Mouse (Mus musculus) MEL-GATA-1-ER (cell line): ENCODE results near the gene Mmp19.
"Not testable (repeated sequence)": the region's sequence is repeated elsewhere in the genome, so short reads cannot be mapped to it uniquely, and the experiment has no call there.

Experiments used
- DNase-seq: peaks from one replicate; pipeline ENCODE4 v3.0.0-alpha.2; 2012; ENCODE audit warnings: low read depth; ENCODE audit errors: extremely low read depth

Mmp19 gene

DNA sequence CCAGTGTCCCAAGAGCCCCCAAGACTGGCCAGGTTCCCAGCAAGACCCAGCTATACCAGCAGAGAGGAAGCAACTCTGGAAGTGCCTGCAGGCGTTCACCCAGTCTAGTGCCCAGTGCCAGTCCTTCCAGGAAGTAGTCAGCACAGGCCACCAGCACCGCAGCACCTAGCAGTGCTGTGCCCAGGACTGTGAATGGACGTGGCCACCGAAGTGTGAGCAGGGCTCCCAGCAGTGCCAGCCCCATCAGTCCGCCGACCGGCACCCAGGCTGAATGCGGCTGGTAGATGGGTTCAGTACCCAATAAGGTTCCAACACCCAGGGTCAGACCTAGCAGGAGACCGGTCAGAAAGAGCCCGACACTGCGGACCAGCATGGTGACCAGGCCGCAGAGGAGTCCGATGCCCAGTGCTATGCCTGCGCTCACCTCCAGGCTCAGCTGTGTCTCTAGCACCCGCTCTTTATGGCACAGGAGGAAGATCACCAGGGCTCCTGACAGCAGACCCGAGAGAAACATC lies 11.3 kb downstream of the Mmp19 start:
- no peak for DNase-seq

DNA sequence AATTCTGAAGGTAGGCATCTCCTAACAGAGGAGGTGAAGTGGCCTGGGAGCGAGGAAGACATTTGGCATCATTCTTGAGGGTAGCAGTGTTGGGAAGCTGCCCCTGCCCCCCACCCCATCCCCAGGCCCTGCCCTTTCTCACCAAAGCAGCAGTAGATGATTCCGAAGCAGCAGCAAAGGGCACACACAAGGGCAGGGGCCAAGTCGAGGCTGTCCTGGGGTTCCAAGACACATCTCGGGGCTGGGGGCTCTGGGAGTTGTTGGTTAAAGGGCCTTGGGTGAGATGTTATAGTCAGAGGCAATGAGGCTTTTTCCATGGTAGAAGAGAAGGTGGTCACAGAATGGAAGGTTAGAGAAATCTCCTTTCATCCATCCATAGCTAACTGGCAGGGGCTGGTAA lies 12.2 kb downstream of the Mmp19 start:
- DNase-seq: no peak

DNA sequence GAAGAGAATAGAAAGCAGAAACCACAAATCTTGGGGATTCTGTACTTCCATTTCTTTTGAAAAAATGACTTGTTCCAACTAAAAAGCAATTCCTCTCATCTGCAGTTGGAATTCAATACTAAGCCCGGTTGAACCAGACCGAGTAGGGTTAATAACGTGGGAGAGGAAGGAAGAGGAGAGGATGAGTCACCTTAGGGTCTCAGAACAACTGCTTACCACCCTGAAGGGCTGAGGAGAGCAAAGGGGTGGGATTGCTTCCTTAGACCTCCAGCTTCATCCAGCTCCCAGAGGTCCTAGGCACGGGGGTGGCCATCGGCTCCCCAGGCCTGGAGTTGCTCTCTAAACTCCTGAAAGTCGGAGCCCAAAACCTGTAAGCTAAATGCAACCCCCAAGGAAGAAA lies 12.7 kb downstream of the Mmp19 start:
- no peak for DNase-seq

DNA sequence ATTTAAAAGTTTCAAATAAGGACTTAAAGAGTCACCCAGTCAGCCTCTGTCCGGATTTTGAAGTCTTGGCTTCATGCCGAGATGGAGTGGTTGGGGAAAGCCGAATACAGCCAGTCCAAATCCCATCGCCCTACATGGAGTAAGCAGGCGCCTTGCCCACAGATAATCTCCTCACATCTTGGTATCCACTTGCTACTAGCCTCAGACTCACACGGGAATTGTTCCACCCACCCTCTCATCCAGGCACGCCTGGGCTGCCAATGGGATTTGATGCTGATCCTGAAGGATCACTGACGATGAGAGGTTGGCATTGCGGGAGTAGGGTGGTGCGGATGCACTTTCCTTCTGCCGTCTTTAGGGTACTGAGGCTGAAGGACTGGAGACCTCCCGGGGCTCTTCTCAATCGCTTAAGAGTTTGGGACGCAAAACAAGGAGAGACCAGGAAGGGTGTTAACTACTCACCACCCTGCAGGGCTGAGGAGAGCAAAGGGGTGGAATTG lies 13.1 kb downstream of the Mmp19 start, which contains the start of gene Dnajc14:
TSS of gene Dnajc14 (plus strand) at position 292 of the 500 bp plus-strand sequence.
- DNase-seq: peak; percentile 26

DNA sequence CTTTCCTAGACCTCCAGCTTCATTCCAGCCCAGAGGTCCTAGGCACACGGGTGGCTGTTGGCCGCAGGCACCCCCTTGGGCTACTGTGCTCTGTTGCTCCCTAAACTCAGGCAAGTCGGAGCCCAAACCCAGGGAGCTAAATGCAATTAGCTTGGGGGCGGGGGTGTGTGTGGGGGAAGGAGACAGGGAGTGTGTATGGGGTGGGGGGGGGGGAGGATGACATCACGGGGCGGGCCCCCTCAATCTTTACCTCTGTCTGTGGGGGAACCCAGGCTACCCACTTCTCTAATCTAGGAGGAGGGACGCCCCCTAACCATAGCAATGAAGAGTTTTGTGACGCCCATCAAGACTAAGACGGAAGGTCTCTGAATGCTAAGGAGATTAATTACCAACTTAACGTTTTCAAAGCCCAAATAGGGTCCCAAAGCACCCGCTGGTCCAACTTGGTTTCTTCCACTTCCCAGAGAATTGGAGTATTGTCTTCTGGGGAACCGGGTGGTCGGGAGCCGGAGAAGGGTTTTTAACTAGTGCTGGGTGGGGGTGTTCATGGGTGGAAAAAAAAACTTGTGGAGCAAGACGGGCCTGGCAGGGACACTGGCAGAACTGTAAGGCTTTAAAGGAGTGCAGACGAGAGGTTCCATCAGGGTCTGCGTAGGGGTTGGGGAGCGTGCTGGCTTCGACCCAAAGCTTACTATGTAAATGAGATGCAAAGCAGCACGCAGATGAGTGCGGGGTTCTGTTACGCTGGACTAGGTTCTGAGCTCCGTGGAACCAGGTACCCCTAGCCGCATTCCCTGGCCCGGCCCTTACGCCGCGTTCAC lies 13.8 kb downstream of the Mmp19 start, which contains the start of gene Tmem198b:
TSS of gene Tmem198b (minus strand) at position 100 of the 821 bp plus-strand sequence.
- peak; percentile 66 for DNase-seq

- peak; percentile 89 for DNase-seq
Observed at GRCm38 (mm10) chr10:128805092-128806000, 14.6 kb downstream of the Mmp19 start.

DNA sequence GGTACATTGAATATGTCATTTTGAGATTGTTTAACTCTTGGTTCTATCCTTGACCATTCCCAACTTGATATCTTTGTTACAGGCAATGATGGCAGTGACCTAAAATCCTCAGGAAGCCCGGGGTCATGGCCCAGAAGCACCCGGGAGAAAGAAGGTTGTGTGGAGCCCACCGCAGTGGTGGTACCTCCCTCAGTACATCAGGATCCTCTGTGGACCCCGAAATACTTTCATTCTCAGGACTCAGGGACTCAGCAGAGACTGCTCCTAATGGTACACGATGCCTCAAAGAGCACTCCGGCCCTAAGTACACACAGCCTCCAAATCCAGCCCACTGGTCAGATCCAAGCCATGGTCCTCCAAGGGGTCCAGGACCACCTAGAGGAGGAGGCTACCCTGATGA lies 15.4 kb downstream of the Mmp19 start:
- no peak for DNase-seq

GRCm38 (mm10) chr10:128807018-128807417 lies 16.3 kb downstream of the Mmp19 start:
- DNase-seq: no peak

GRCm38 (mm10) chr10:128817033-128817432 lies 26.3 kb downstream of the Mmp19 start, which contains the start of gene Sarnp:
Gene Sarnp (plus strand): TSS chr10:128817333.
- DNase-seq: no peak

GRCm38 (mm10) chr10:128820217-128820616 lies 29.5 kb downstream of the Mmp19 start:
- no peak for DNase-seq

- peak; percentile 99 for DNase-seq
Observed at GRCm38 (mm10) chr10:128821358-128822056, 30.8 kb downstream of the Mmp19 start, which contains the start of gene Ormdl2. Gene Ormdl2 (minus strand): TSS chr10:128821645.

- no peak for DNase-seq
Observed at GRCm38 (mm10) chr10:128822135-128822534, 31.4 kb downstream of the Mmp19 start.

DNA sequence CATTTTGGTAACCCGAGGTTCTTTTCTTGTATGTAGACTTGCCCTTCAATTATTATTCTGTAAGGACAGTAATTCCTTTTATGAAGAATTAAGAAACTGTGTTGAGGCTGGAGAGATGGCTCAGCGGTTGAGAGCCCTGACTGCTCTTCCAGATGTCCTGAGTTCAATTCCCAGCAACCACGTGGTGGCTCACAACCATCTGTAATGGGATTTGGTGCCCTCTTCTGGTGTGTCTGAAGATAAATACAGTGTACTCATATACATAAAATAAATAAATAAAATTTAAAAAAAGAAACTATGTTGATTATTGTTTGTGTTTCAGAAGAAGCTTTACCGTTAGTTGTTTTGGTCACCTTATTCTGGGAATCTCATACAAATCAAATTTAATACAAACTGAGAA lies 32.4 kb downstream of the Mmp19 start:
- not testable (repeated sequence) for DNase-seq

GRCm38 (mm10) chr10:128823821-128824220 lies 33.1 kb downstream of the Mmp19 start:
- no peak for DNase-seq

DNA sequence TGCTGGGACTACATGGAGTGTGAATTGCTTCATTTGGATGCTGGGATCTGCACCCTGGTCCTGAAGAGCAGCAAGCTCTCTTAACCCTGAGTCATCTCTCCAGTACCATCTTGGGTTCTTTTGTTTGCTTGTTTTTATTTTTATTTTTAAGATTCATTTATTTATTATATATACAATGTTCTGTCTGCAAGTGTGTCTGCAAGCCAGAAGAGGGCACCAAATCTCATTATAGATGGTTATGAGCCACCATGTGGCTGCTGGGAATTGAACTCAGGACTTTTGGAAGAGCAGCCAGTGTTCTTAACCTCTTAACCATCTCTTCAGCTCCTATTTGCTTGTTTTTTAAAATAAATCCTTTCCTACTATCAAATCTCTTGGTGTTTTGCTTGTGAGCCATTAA lies 46.7 kb downstream of the Mmp19 start:
- no peak for DNase-seq

DNA sequence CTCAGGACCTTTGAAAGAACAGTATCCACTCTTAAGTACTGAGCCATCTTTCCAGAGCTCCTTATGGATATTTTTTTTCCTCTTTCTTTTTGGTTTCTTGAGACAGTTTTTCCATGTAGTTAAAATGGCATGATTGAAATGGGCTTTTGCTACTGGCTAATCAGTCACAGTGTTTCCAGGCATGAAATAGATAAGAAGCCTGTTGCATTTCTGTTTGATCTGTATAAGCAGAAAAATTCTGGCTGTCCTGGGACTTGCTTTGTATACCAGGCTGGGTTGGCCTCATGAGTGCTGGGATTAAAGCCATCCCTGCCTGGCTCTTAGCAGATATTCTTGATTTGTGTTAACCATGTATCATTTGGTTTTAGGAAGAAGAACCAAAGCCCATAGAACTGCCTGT lies 48.7 kb downstream of the Mmp19 start:
- DNase-seq: no peak

- no peak for DNase-seq
Observed at GRCm38 (mm10) chr10:128840612-128841011, 49.9 kb downstream of the Mmp19 start.

GRCm38 (mm10) chr10:128843260-128843659 lies 52.5 kb downstream of the Mmp19 start:
- no peak for DNase-seq

DNA sequence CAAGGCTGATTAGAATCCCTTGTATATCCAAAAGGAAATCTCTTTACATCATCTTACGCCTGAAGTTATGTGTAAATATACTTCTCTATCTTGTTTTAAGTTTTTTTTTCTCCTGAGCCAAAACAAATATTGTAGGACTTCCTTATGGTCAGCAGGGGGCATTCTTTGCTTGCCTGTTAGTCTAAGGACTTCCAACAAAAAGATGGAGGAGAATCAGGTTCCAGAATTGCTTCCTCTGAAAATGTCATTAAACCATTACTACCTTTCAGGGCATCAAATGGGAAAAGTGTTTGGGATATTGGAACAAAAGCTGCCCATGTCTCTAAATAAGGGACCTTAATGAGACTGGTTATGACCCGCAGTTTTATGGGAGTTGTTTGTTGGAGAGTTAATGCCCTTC lies 54.8 kb downstream of the Mmp19 start:
- DNase-seq: no peak

DNA sequence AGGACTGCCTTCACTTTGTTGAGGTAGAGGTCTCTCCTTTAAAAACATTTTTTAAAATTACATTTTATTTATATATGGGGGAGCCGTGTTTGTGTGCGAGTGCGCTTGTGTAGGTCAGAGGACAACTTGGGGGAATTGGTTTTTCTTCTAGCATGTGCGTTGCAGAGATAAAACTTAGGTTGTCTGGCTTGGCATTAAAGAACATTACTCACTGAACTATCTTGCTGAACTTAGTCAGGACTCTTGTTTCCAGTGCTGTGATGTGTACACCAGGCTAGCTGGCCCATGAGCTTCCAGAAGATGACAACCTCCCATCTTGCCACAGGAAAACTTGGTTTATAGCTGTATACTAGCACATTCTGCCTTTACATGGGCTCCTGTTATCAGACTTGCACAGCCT lies 56.0 kb downstream of the Mmp19 start:
- DNase-seq: no peak

GRCm38 (mm10) chr10:128848426-128848825 lies 57.7 kb downstream of the Mmp19 start:
- no peak for DNase-seq
